Mouse (Mus musculus): Measurements from ENCODE around the gene Caln1. TPM values are rescaled to one million over a fixed set of nuclear protein-coding genes. Genes with fewer than 3 reads are reported as not detected.

Gene Caln1
- polyA plus RNA-seq, 1 experiment from 2014 or later, result 0.13 TPM

- no peak overlapping the region for H3K27ac ChIP-seq
- H3K4me3 ChIP-seq, result no peak overlapping the region
- H3K27me3 ChIP-seq (ENCODE audit: low read depth, poor library complexity, severe bottlenecking), result no peaks in the 10 kb centered on the region
- H3K36me3 ChIP-seq, result peaks cover 40% of the 10 kb centered on the region
- 97% methylated on average over 7 of the region's 7 CpGs for WGBS
- H3K4me1 ChIP-seq, result no peaks in the 10 kb centered on the region
- no peak for DNase-seq (ENCODE audit: low spot score)
- H3K9me3 ChIP-seq (replicated peaks), result no peaks in the 10 kb centered on the region
These were observed 24.3 kb upstream of the Caln1 start for GRCm38 (mm10) chr5:130344999-130345398.

GRCm38 (mm10) chr5:130345871-130346270 lies 23.4 kb upstream of the Caln1 start:
- H3K36me3 ChIP-seq, result peaks cover 32% of the 10 kb centered on the region
- DNase-seq (ENCODE audit: low spot score), result no peak
- no peak overlapping the region for H3K4me3 ChIP-seq
- no peaks in the 10 kb centered on the region for H3K27me3 ChIP-seq (ENCODE audit: low read depth, poor library complexity, severe bottlenecking)
- WGBS, result 88% methylated on average over 2 of the region's 2 CpGs
- no peaks in the 10 kb centered on the region for H3K4me1 ChIP-seq
- H3K27ac ChIP-seq, result no peak overlapping the region
- no peaks in the 10 kb centered on the region for H3K9me3 ChIP-seq (replicated peaks)

- H3K4me1 ChIP-seq, result no peaks in the 10 kb centered on the region
- DNase-seq (ENCODE audit: low spot score), result no peak
- no peaks in the 10 kb centered on the region for H3K9me3 ChIP-seq (replicated peaks)
- H3K4me3 ChIP-seq, result no peak overlapping the region
- no peak overlapping the region for H3K27ac ChIP-seq
- WGBS, result 63% methylated on average over 7 of the region's 7 CpGs
- H3K27me3 ChIP-seq (ENCODE audit: low read depth, poor library complexity, severe bottlenecking), result no peaks in the 10 kb centered on the region
- H3K36me3 ChIP-seq, result no peaks in the 10 kb centered on the region
These were observed 14.0 kb upstream of the Caln1 start for GRCm38 (mm10) chr5:130355223-130355622.

GRCm38 (mm10) chr5:130363111-130363510 lies 6.1 kb upstream of the Caln1 start:
- WGBS, result 65% methylated on average over 4 of the region's 4 CpGs
- Histone ChIP-seq H3K27me3 (ENCODE audit: low read depth, poor library complexity, severe bottlenecking) (no peaks in the 10 kb centered on the region), H3K4me1 (no peaks in the 10 kb centered on the region)

GRCm38 (mm10) chr5:130363773-130364172 lies 5.5 kb upstream of the Caln1 start:
- Histone ChIP-seq H3K4me3 (no peak overlapping the region), H3K36me3 (no peaks in the 10 kb centered on the region), H3K9me3 (replicated peaks) (no peaks in the 10 kb centered on the region), H3K27ac (no peak overlapping the region), H3K27me3 (ENCODE audit: low read depth, poor library complexity, severe bottlenecking) (no peaks in the 10 kb centered on the region), H3K4me1 (no peaks in the 10 kb centered on the region)
- 51% methylated on average over 3 of the region's 3 CpGs for WGBS
- DNase-seq (ENCODE audit: low spot score), result peak; percentile 41

More at GRCm38 (mm10) chr5:130363111-130363510, 6.1 kb upstream of the Caln1 start:
- no peak overlapping the region for H3K27ac ChIP-seq
- no peak overlapping the region for H3K4me3 ChIP-seq
- no peaks in the 10 kb centered on the region for H3K9me3 ChIP-seq (replicated peaks)
- DNase-seq (ENCODE audit: low spot score), result no peak
- no peaks in the 10 kb centered on the region for H3K36me3 ChIP-seq

- 81% methylated on average over 6 of the region's 6 CpGs for WGBS
- H3K27me3 ChIP-seq (ENCODE audit: low read depth, poor library complexity, severe bottlenecking), result no peaks in the 10 kb centered on the region
- H3K27ac ChIP-seq, result no peak overlapping the region
These were observed 1.0 kb upstream of the Caln1 start for GRCm38 (mm10) chr5:130368236-130368635.

GRCm38 (mm10) chr5:130375411-130375810 lies 6.2 kb downstream of the Caln1 start:
- no peak overlapping the region for H3K4me3 ChIP-seq
- WGBS, result 94% methylated on average over 3 of the region's 3 CpGs
- H3K4me1 ChIP-seq, result 0 out of 2 replicates have a peak, but pooled peaks cover 6% of the 10 kb centered on the region
- no peaks in the 10 kb centered on the region for H3K36me3 ChIP-seq
- no peaks in the 10 kb centered on the region for H3K27me3 ChIP-seq (ENCODE audit: low read depth, poor library complexity, severe bottlenecking)
- H3K27ac ChIP-seq, result no peak overlapping the region
- DNase-seq (ENCODE audit: low spot score), result no peak
- no peaks in the 10 kb centered on the region for H3K9me3 ChIP-seq (replicated peaks)

More at GRCm38 (mm10) chr5:130368236-130368635, 1.0 kb upstream of the Caln1 start:
- Histone ChIP-seq H3K9me3 (replicated peaks) (no peaks in the 10 kb centered on the region), H3K4me3 (no peak overlapping the region), H3K4me1 (no peaks in the 10 kb centered on the region), H3K36me3 (no peaks in the 10 kb centered on the region)
- no peak for DNase-seq (ENCODE audit: low spot score)

- Histone ChIP-seq H3K4me1 (peaks cover 30% of the 10 kb centered on the region), H3K36me3 (no peaks in the 10 kb centered on the region), H3K9me3 (replicated peaks) (no peaks in the 10 kb centered on the region), H3K27me3 (ENCODE audit: low read depth, poor library complexity, severe bottlenecking) (no peaks in the 10 kb centered on the region), H3K27ac (peak within 1 kb of the TSS; percentile 31; the same call in 1 of the 2 replicates), H3K4me3 (peak within 1 kb of the TSS; percentile 31)
- WGBS, result 18% methylated on average over 13 of the region's 13 CpGs
- DNase-seq (ENCODE audit: low spot score), result peak; percentile 44
These were observed 15.1 kb downstream of the Caln1 start, which contains the start of gene A330070K13Rik for GRCm38 (mm10) chr5:130384222-130384912. Gene A330070K13Rik, minus strand, starts transcription at chr5:130384631.

GRCm38 (mm10) chr5:130386418-130386817 lies 17.2 kb downstream of the Caln1 start:
- DNase-seq (ENCODE audit: low spot score), result no peak
- Histone ChIP-seq H3K4me3 (no peak overlapping the region), H3K27ac (no peak overlapping the region), H3K36me3 (no peaks in the 10 kb centered on the region), H3K4me1 (peaks cover 30% of the 10 kb centered on the region), H3K9me3 (replicated peaks) (no peaks in the 10 kb centered on the region), H3K27me3 (ENCODE audit: low read depth, poor library complexity, severe bottlenecking) (no peaks in the 10 kb centered on the region)
- 65% methylated on average over 7 of the region's 7 CpGs for WGBS

- Histone ChIP-seq H3K9me3 (replicated peaks) (no peaks in the 10 kb centered on the region), H3K27ac (no peak overlapping the region), H3K4me3 (no peak overlapping the region), H3K27me3 (ENCODE audit: low read depth, poor library complexity, severe bottlenecking) (no peaks in the 10 kb centered on the region), H3K4me1 (0 out of 2 replicates have a peak, but pooled peaks cover 3% of the 10 kb centered on the region), H3K36me3 (no peaks in the 10 kb centered on the region)
- WGBS, result 62% methylated on average over 8 of the region's 8 CpGs
- DNase-seq (ENCODE audit: low spot score), result no peak
These were observed 24.5 kb downstream of the Caln1 start for GRCm38 (mm10) chr5:130393618-130394355.

GRCm38 (mm10) chr5:130394386-130394785 lies 25.1 kb downstream of the Caln1 start:
- 84% methylated on average over 8 of the region's 8 CpGs for WGBS
- Histone ChIP-seq H3K36me3 (no peaks in the 10 kb centered on the region), H3K4me1 (0 out of 2 replicates have a peak, but pooled peaks cover 3% of the 10 kb centered on the region), H3K27me3 (ENCODE audit: low read depth, poor library complexity, severe bottlenecking) (no peaks in the 10 kb centered on the region), H3K4me3 (no peak overlapping the region), H3K9me3 (replicated peaks) (no peaks in the 10 kb centered on the region), H3K27ac (no peak overlapping the region)
- DNase-seq (ENCODE audit: low spot score), result no peak

- Histone ChIP-seq H3K4me1 (0 out of 2 replicates have a peak, but pooled peaks cover 3% of the 10 kb centered on the region), H3K27me3 (ENCODE audit: low read depth, poor library complexity, severe bottlenecking) (no peaks in the 10 kb centered on the region), H3K9me3 (replicated peaks) (no peaks in the 10 kb centered on the region), H3K4me3 (no peak overlapping the region), H3K27ac (no peak overlapping the region), H3K36me3 (no peaks in the 10 kb centered on the region)
- WGBS, result 75% methylated on average over 6 of the region's 6 CpGs
- DNase-seq (ENCODE audit: low spot score), result no peak
These were observed 25.9 kb downstream of the Caln1 start for GRCm38 (mm10) chr5:130395142-130395541.
